Mouse (Mus musculus) liver, embryonic 16.5 days (tissue): ENCODE measurements around the gene Mtmr3. TPM values are rescaled to one million over a fixed set of nuclear protein-coding genes. Genes with fewer than 3 reads are reported as not detected.
A peak's percentile ranks its signal among the peaks of the same experiment; 100 is the strongest.
"Not testable (repeated sequence)": the region's sequence is repeated elsewhere in the genome, so short reads cannot be mapped to it uniquely, and the experiment has no call there.

Source experiments
- ATAC-seq: fragments of 200-750 bp; cut with Nextera tagmentation; 2 replicates; pipeline ENCODE4 v1.8.0; 2017; ENCODE audit warnings: low read depth, mild to moderate bottlenecking, moderate number of reproducible peaks, moderate library complexity
- H3K27ac ChIP-seq: fragments of 300-500 bp; sonication (generic); 2 replicates; pipeline ENCODE4 v1.5.1; 2014; ENCODE audit warnings: mild to moderate bottlenecking, low read length
- H3K27me3 ChIP-seq: fragments of 300-500 bp; sonication (generic); 2 replicates; pipeline ENCODE4 v1.6.1; 2014; ENCODE audit warnings: low read depth, low read length, mixed read lengths; ENCODE audit not compliant: control insufficient read depth, insufficient read depth
- H3K36me3 ChIP-seq: fragments of 300-500 bp; sonication (generic); 2 replicates; pipeline ENCODE4 v1.6.1; 2014; ENCODE audit warnings: mild to moderate bottlenecking; ENCODE audit not compliant: control insufficient read depth, insufficient read depth
- H3K4me1 ChIP-seq: fragments of 300-500 bp; sonication (generic); 2 replicates; pipeline ENCODE4 v1.6.1; 2014; ENCODE audit warnings: low read depth, low read length, mixed read lengths; ENCODE audit not compliant: control insufficient read depth
- H3K4me2 ChIP-seq: fragments of 300-500 bp; sonication (generic); 2 replicates; pipeline ENCODE4 v1.6.1; 2014; ENCODE audit warnings: low read depth, low read length, mixed read lengths
- H3K4me3 ChIP-seq: fragments of 300-500 bp; sonication (generic); 2 replicates; pipeline ENCODE4 v1.5.1; 2014; ENCODE audit warnings: low read depth, mild to moderate bottlenecking, low read length
- H3K9ac ChIP-seq: fragments of 300-500 bp; sonication (generic); 2 replicates; pipeline ENCODE4 v1.6.1; 2014; ENCODE audit warnings: low read depth, low read length
- H3K9me3 ChIP-seq: fragments of 300-500 bp; sonication (generic); replicated peaks from 2 replicates; pipeline ENCODE4 v1.6.1; 2016; ENCODE audit warnings: low read length; ENCODE audit not compliant: control insufficient read depth
- WGBS: fragments of 180-500 bp; shearing (Covaris S2); extraction: QIAGEN DNeasy Blood & Tissue Kit; methylation state at CpG from one replicate; pipeline ENCODE4 v1.1.7; 2014; ENCODE audit not compliant: insufficient replicate concordance; 5-methylcytosine and 5-hydroxymethylcytosine counted together
- polyA plus RNA-seq: library from polyadenylated mRNA; unstranded; fragments of >200 nt; fragmentation: Nextera tagmentation; extraction: Ambion mirVana; gene quantifications from 2 replicates; pipeline ENCODE4 v1.2.1, GENCODE M21; 2015

The Mtmr3 gene
- polyA plus RNA-seq, 1 experiment from 2014 or later, result 36.5 TPM

- H3K4me3 ChIP-seq, result no peak overlapping the region
- no peak overlapping the region for H3K9ac ChIP-seq
- no peaks in the 10 kb centered on the region for H3K36me3 ChIP-seq
- H3K27me3 ChIP-seq, result no peaks in the 10 kb centered on the region
- H3K4me1 ChIP-seq, result peaks cover 40% of the 10 kb centered on the region
- peak overlapping the region; percentile 88 for H3K27ac ChIP-seq
- H3K9me3 ChIP-seq, result no peaks in the 10 kb centered on the region
- ATAC-seq, result no peak
- no peak overlapping the region for H3K4me2 ChIP-seq
- 61% methylated on average over 3 of the region's 3 CpGs for WGBS
Measured at GRCm38 (mm10) chr11:4545976-4546375, 48.7 kb downstream of the Mtmr3 start.

GRCm38 (mm10) chr11:4545401-4545800, 49.3 kb downstream of the Mtmr3 start:
- ATAC-seq, result no peak
- Histone ChIP-seq H3K27me3 (no peaks in the 10 kb centered on the region), H3K4me2 (0 out of 2 replicates have a peak overlapping the region, but pooled peaks have one; percentile 4), H3K27ac (peak overlapping the region; percentile 88), H3K9ac (peak overlapping the region; percentile 17), H3K36me3 (no peaks in the 10 kb centered on the region), H3K4me3 (no peak overlapping the region), H3K4me1 (peaks cover 46% of the 10 kb centered on the region), H3K9me3 (no peaks in the 10 kb centered on the region)
- WGBS, result 47% methylated on average over 4 of the region's 4 CpGs

GRCm38 (mm10) chr11:4544627-4544921, 50.1 kb downstream of the Mtmr3 start:
- H3K4me1 ChIP-seq, result peaks cover 54% of the 10 kb centered on the region
- H3K27ac ChIP-seq, result peak overlapping the region; percentile 68
- H3K4me3 ChIP-seq, ATAC-seq, H3K9ac ChIP-seq, H3K9me3 ChIP-seq, H3K36me3 ChIP-seq, H3K27me3 ChIP-seq, H3K4me2 ChIP-seq: not testable (repeated sequence)
- 53% methylated on average over 1 of the region's 1 CpGs for WGBS

- Histone ChIP-seq H3K9me3 (no peaks in the 10 kb centered on the region), H3K9ac (peak overlapping the region; percentile 59), H3K4me1 (peaks cover 52% of the 10 kb centered on the region), H3K4me2 (peak overlapping the region; percentile 55), H3K4me3 (no peak overlapping the region; the same call in 1 of the 2 replicates), H3K36me3 (no peaks in the 10 kb centered on the region; the same call in 1 of the 2 replicates), H3K27ac (peak overlapping the region; percentile 97), H3K27me3 (no peaks in the 10 kb centered on the region)
- WGBS, result 23% methylated on average over 7 of the region's 7 CpGs
- no peak for ATAC-seq
Measured at GRCm38 (mm10) chr11:4543746-4544626, 50.7 kb downstream of the Mtmr3 start.

- peak overlapping the region; percentile 45; the same call in 1 of the 2 replicates for H3K9ac ChIP-seq
- 24% methylated on average over 2 of the region's 2 CpGs for WGBS
- peak overlapping the region; percentile 97 for H3K27ac ChIP-seq
- H3K9me3 ChIP-seq, result no peaks in the 10 kb centered on the region
- no peaks in the 10 kb centered on the region for H3K27me3 ChIP-seq
- H3K4me1 ChIP-seq, result peaks cover 52% of the 10 kb centered on the region
- H3K4me3 ChIP-seq, result peak overlapping the region; percentile 39
- peak; percentile 98 for ATAC-seq
- no peaks in the 10 kb centered on the region; the same call in 1 of the 2 replicates for H3K36me3 ChIP-seq
- H3K4me2 ChIP-seq, result peak overlapping the region; percentile 55
Measured at GRCm38 (mm10) chr11:4543040-4543551, 51.6 kb downstream of the Mtmr3 start.

GRCm38 (mm10) chr11:4536645-4537044, 58.0 kb downstream of the Mtmr3 start:
- peak overlapping the region; percentile 32; the same call in 1 of the 2 replicates for H3K27ac ChIP-seq
- peaks cover 36% of the 10 kb centered on the region for H3K4me1 ChIP-seq
- no peaks in the 10 kb centered on the region for H3K9me3 ChIP-seq
- H3K4me3 ChIP-seq, result no peak overlapping the region
- no peak overlapping the region for H3K4me2 ChIP-seq
- peaks cover 3% of the 10 kb centered on the region for H3K36me3 ChIP-seq
- no peak overlapping the region for H3K9ac ChIP-seq
- WGBS, result 80% methylated on average over 1 of the region's 1 CpGs
- no peaks in the 10 kb centered on the region for H3K27me3 ChIP-seq
- no peak for ATAC-seq

- Histone ChIP-seq H3K27ac (no peak overlapping the region), H3K9me3 (no peaks in the 10 kb centered on the region), H3K4me2 (no peak overlapping the region), H3K4me1 (peaks cover 14% of the 10 kb centered on the region), H3K4me3 (no peak overlapping the region), H3K9ac (no peak overlapping the region), H3K27me3 (no peaks in the 10 kb centered on the region), H3K36me3 (peaks cover 54% of the 10 kb centered on the region)
- no peak for ATAC-seq
- 73% methylated on average over 3 of the region's 3 CpGs for WGBS
Measured at GRCm38 (mm10) chr11:4527132-4527531, 67.5 kb downstream of the Mtmr3 start.

- Histone ChIP-seq H3K4me2 (no peak overlapping the region), H3K9ac (no peak overlapping the region), H3K9me3 (no peaks in the 10 kb centered on the region), H3K27ac (no peak overlapping the region), H3K36me3 (peaks cover 54% of the 10 kb centered on the region), H3K4me3 (no peak overlapping the region), H3K4me1 (no peaks in the 10 kb centered on the region), H3K27me3 (no peaks in the 10 kb centered on the region)
- WGBS, result 85% methylated on average over 6 of the region's 6 CpGs
- no peak for ATAC-seq
Measured at GRCm38 (mm10) chr11:4522142-4522664, 72.5 kb downstream of the Mtmr3 start.

GRCm38 (mm10) chr11:4518981-4519380, 75.7 kb downstream of the Mtmr3 start:
- Histone ChIP-seq H3K27ac (no peak overlapping the region), H3K9me3 (no peaks in the 10 kb centered on the region), H3K9ac (no peak overlapping the region), H3K36me3 (peaks cover 49% of the 10 kb centered on the region), H3K4me2 (no peak overlapping the region), H3K27me3 (no peaks in the 10 kb centered on the region), H3K4me1 (no peaks in the 10 kb centered on the region), H3K4me3 (no peak overlapping the region)
- no peak for ATAC-seq
- WGBS, result 80% methylated on average over 7 of the region's 7 CpGs
